Mouse (Mus musculus) lung, adult 2 months (tissue): ENCODE data around the gene Oprd1.

ENCODE experiments used
- CTCF ChIP-seq: fragments of 200-500 bp; IDR thresholded peaks from 2 replicates; pipeline ENCODE4 v1.5.1; 2011; ENCODE audit warnings: mild to moderate bottlenecking, low read length, control low read depth; ENCODE audit not compliant: insufficient read depth
- POLR2A ChIP-seq: fragments of 200-500 bp; IDR thresholded peaks from 2 replicates; pipeline ENCODE4 v1.6.1; 2011; ENCODE audit warnings: low read depth, mild to moderate bottlenecking, control low read depth, low read length, borderline replicate concordance; ENCODE audit errors: extremely low read depth

DNA sequence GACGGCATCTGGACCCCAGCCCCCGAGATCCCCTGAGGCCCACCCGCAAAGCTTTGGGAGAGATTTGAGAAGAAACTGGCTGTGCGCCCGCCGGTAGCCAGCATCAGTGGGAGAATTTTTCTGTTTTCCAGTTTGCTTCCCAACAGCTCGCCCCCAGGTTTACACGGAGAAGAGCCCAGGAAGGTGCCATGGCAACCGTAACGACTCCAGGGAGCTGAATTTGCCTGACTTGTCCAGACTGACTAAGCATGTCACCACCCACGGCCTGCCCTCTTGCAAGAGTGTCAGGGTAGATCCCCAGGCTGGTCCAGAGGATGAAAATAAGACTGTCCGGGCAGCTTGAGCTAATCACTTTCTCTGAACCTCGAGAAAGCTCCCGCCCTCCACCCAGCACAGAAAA is 21.4 kb upstream of the Oprd1 start:
- no peak for TF ChIP-seq CTCF
- no peak for TF ChIP-seq POLR2A
